Mouse (Mus musculus): ENCODE measurements around the gene Zswim7. TPM values are rescaled to one million over a fixed set of nuclear protein-coding genes. Genes with fewer than 3 reads are reported as not detected.

Zswim7 gene
- polyA plus RNA-seq, 1 experiment = 38.5 TPM

DNA sequence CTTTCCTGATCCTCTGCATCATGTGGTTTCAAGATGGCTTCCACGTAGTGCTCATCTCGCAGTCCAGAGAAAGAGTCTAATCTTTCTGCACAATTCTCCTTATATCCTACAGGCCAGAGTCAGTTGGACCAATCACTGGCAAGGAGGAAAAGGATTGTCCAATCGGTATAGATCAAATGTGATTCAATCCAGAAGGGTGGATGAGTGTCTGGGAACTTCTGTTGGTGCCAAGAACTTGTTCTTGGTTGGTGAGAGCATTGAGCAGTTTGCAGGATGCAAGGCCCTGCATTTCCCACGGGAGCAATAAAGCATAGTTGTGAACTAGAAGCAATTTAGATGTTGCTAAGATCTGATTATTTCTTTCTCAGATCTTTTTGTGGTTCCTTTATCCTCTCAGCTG lies 36.7 kb downstream of the Zswim7 start:
- Histone ChIP-seq H3K4me1 (ENCODE audit: control insufficient read depth, insufficient read depth, low read length) (peaks cover 7% of the 10 kb centered on the region; the same call in 1 of the 2 replicates), H3K4me3 (ENCODE audit: insufficient read depth, low read depth, low read length) (no peak overlapping the region), H3K27ac (ENCODE audit: insufficient read depth, low read depth, low read length) (no peak overlapping the region), H3K27me3 (replicated peaks; ENCODE audit: control insufficient read depth, insufficient read depth, low read length) (no peaks in the 10 kb centered on the region), H3K36me3 (ENCODE audit: control insufficient read depth, insufficient read depth, low read length) (no peaks in the 10 kb centered on the region)
- no peak for TF ChIP-seq CTCF (conservative IDR thresholded peaks at IDR 0.05; ENCODE audit: insufficient read depth, insufficient read length, low read depth, low read length)
- no peak for TF ChIP-seq POLR2A (IDR thresholded peaks at IDR 0.05; ENCODE audit: low read depth, low read length)
- DNase-seq = no peak
- 84% methylated on average over 4 of the region's 4 CpGs for WGBS

DNA sequence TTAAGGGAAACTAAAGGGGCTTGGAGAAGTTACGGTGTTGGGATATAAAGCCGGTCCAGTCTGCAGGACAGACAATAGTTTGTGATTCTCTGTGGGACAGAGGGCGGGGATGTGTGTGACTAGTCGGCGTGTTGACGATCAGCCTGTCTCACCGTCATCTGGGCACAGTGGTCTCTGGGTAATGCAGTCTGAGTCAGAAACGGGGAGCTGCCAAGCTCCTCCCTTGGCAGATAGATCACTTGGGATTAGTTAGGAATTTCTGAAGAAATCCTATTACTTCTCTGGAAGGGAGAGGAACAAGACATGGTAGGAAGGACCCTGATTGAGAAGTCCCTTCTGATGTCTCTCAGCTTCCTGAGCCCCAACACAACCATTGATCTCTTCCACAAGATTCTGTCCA lies 37.3 kb downstream of the Zswim7 start:
- Histone ChIP-seq H3K4me1 (ENCODE audit: control insufficient read depth, insufficient read depth, low read length) (peaks cover 7% of the 10 kb centered on the region; the same call in 1 of the 2 replicates), H3K4me3 (ENCODE audit: insufficient read depth, low read depth, low read length) (no peak overlapping the region), H3K27ac (ENCODE audit: insufficient read depth, low read depth, low read length) (no peak overlapping the region), H3K36me3 (ENCODE audit: control insufficient read depth, insufficient read depth, low read length) (no peaks in the 10 kb centered on the region), H3K27me3 (replicated peaks; ENCODE audit: control insufficient read depth, insufficient read depth, low read length) (no peaks in the 10 kb centered on the region)
- TF ChIP-seq CTCF (conservative IDR thresholded peaks at IDR 0.05; ENCODE audit: insufficient read depth, insufficient read length, low read depth, low read length) = no peak
- TF ChIP-seq POLR2A (IDR thresholded peaks at IDR 0.05; ENCODE audit: low read depth, low read length) = no peak
- no peak for DNase-seq
- 91% methylated on average over 8 of the region's 8 CpGs for WGBS

DNA sequence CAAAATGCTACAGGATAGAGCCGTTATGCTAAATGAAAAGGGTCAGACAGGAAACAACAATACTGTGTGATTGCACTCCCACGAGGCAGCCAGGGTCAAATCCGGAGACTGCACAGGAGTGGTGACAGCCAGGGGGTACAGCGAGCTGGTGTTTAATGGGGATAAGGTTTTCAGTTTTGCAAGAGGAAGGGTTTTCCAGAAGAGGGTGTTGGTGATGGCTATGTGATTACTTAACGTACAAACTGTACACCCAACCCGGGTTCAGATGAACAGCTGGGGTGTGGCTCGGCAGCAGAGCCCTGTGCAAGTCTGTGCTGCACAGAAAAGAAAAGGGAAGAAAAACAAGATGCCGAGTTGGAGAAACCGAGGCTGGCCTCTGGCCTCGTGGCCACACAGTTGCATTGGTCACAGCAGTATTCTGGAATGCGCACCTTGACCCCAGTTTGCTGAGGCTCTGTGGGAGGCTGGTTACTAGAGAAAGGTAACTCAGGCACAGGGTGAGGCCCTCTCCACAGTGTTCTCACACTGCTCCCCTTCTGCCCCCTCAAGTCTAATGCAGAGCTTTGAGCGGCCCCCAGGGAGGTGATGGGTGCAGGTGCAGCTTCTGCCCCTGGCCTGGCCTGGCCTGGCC lies 40.4 kb downstream of the Zswim7 start:
- no peaks in the 10 kb centered on the region for H3K36me3 ChIP-seq (ENCODE audit: control insufficient read depth, insufficient read depth, low read length)
- 55% methylated on average over 12 of the region's 12 CpGs for WGBS
- H3K27ac ChIP-seq (ENCODE audit: insufficient read depth, low read depth, low read length) = no peak overlapping the region
- peak; percentile 77 for DNase-seq
- H3K4me3 ChIP-seq (ENCODE audit: insufficient read depth, low read depth, low read length) = no peak overlapping the region
- H3K27me3 ChIP-seq (replicated peaks; ENCODE audit: control insufficient read depth, insufficient read depth, low read length) = no peaks in the 10 kb centered on the region
- H3K4me1 ChIP-seq (ENCODE audit: control insufficient read depth, insufficient read depth, low read length) = peaks cover 7% of the 10 kb centered on the region; the same call in 1 of the 2 replicates
- TF ChIP-seq CTCF (conservative IDR thresholded peaks at IDR 0.05; ENCODE audit: insufficient read depth, insufficient read length, low read depth, low read length) = no peak
- no peak for TF ChIP-seq POLR2A (IDR thresholded peaks at IDR 0.05; ENCODE audit: low read depth, low read length)

DNA sequence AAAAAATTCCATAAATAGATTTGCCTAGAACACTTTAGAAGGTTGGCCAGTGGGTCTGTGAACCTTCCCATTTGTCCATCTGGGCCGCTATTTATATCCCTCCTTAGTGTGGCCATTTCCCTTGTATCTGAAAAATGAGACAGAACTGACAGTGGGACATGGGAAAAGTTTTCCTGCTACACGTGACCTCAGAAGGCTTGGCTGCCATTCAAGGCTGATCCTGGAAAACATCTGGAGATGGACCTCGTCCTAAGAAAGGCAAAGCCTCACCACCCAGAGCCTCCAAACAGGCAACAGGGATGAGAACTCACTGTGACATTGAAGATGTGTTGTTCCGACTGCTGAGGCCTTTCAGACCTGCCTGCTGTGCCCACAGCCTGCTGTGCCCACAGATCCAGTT lies 56.4 kb downstream of the Zswim7 start:
- WGBS = 58% methylated on average over 4 of the region's 4 CpGs
- Histone ChIP-seq H3K4me3 (ENCODE audit: insufficient read depth, low read depth, low read length) (no peak overlapping the region), H3K4me1 (ENCODE audit: control insufficient read depth, insufficient read depth, low read length) (no peaks in the 10 kb centered on the region), H3K36me3 (ENCODE audit: control insufficient read depth, insufficient read depth, low read length) (no peaks in the 10 kb centered on the region), H3K27ac (ENCODE audit: insufficient read depth, low read depth, low read length) (no peak overlapping the region), H3K27me3 (replicated peaks; ENCODE audit: control insufficient read depth, insufficient read depth, low read length) (no peaks in the 10 kb centered on the region)
- DNase-seq = peak; percentile 34
- TF ChIP-seq CTCF (conservative IDR thresholded peaks at IDR 0.05; ENCODE audit: insufficient read depth, insufficient read length, low read depth, low read length) (no peak), POLR2A (IDR thresholded peaks at IDR 0.05; ENCODE audit: low read depth, low read length) (no peak)

DNA sequence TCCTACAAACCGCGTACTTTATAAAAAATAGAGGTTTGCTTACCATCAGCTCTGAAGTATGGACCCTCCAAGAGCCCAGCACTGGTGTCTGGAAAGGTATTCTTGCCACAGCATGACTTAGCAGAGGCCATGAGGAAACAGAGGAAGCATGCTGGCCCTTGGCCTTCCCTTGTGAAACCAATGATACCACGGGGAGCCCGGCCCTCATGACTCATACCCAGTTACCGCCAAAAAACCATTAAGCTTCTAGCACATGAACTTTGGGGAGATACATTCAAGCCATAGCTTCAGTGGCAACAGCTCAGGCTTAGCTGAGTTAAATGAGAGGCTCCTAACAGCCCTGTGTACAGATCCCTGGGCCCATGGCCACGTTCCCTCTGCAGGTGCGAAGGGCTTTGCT lies 57.2 kb downstream of the Zswim7 start:
- TF ChIP-seq POLR2A (IDR thresholded peaks at IDR 0.05; ENCODE audit: low read depth, low read length) = no peak
- TF ChIP-seq CTCF (conservative IDR thresholded peaks at IDR 0.05; ENCODE audit: insufficient read depth, insufficient read length, low read depth, low read length) = no peak
- H3K27ac ChIP-seq (ENCODE audit: insufficient read depth, low read depth, low read length) = no peak overlapping the region
- 90% methylated on average over 7 of the region's 7 CpGs for WGBS
- H3K4me3 ChIP-seq (ENCODE audit: insufficient read depth, low read depth, low read length) = no peak overlapping the region
- H3K4me1 ChIP-seq (ENCODE audit: control insufficient read depth, insufficient read depth, low read length) = no peaks in the 10 kb centered on the region
- DNase-seq = no peak
- no peaks in the 10 kb centered on the region for H3K27me3 ChIP-seq (replicated peaks; ENCODE audit: control insufficient read depth, insufficient read depth, low read length)
- H3K36me3 ChIP-seq (ENCODE audit: control insufficient read depth, insufficient read depth, low read length) = no peaks in the 10 kb centered on the region

DNA sequence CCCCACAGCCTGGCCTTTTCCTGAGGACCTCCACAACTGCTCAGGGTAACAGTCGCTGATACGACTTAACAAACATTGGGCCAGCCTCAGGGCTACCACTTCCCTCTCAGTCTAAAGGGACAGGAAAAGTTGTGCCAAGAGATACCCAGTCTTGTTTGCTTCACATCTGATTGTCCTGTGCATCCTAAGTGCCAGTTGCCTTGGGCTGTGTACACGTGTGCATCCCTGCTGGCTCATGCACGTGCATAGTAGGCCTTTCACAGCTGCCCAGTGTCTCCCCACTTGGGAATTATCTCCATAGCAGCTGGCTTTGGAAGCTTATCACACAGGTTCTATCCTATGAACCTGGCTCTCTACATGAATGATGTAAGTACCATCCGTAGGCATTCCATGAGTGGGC lies 57.8 kb downstream of the Zswim7 start:
- H3K27me3 ChIP-seq (replicated peaks; ENCODE audit: control insufficient read depth, insufficient read depth, low read length) = no peaks in the 10 kb centered on the region
- DNase-seq = no peak
- H3K4me1 ChIP-seq (ENCODE audit: control insufficient read depth, insufficient read depth, low read length) = no peaks in the 10 kb centered on the region
- no peaks in the 10 kb centered on the region for H3K36me3 ChIP-seq (ENCODE audit: control insufficient read depth, insufficient read depth, low read length)
- TF ChIP-seq POLR2A (IDR thresholded peaks at IDR 0.05; ENCODE audit: low read depth, low read length) (no peak), CTCF (conservative IDR thresholded peaks at IDR 0.05; ENCODE audit: insufficient read depth, insufficient read length, low read depth, low read length) (no peak)
- 92% methylated on average over 5 of the region's 5 CpGs for WGBS
- H3K4me3 ChIP-seq (ENCODE audit: insufficient read depth, low read depth, low read length) = no peak overlapping the region
- no peak overlapping the region for H3K27ac ChIP-seq (ENCODE audit: insufficient read depth, low read depth, low read length)

DNA sequence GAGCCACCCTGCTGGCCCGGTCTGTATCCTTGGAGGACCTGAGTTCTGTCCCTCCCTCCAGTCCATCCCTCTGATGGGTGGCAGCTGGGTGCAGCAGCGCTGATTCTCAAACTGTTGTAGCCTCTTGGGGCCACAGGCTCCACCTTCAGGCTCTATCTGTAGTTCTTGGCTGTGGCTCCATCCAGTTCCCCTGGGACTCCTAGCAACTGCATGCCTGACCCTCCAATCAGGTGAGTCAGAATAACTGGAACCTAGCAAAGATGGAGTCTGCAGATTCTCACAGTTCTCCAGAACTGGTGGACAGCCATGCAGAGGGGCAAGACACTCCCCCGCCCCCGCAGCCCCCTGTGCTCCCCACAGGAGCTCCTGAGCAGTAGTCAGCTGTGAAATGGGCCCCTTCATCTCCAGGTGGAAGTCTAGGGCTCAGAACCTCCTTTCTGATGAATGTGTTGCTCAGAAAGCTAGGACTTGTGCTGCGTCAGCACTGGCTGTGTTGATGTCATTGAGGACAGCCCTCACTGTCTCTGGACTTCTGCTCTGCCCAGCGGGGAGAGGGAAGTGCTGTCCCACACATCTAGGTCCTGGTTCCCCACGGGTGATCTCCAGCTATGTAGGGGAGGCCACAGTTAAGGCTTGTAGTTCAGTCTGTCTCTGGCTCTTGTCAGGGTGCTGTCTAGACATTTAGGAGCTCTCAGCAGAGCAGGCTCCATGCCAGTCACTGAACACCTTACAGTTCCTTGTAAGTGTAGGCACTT lies 60.2 kb downstream of the Zswim7 start:
- H3K4me1 ChIP-seq (ENCODE audit: control insufficient read depth, insufficient read depth, low read length) = 0 out of 2 replicates have a peak, but pooled peaks cover 4% of the 10 kb centered on the region
- no peak overlapping the region for H3K27ac ChIP-seq (ENCODE audit: insufficient read depth, low read depth, low read length)
- no peak overlapping the region for H3K4me3 ChIP-seq (ENCODE audit: insufficient read depth, low read depth, low read length)
- H3K36me3 ChIP-seq (ENCODE audit: control insufficient read depth, insufficient read depth, low read length) = no peaks in the 10 kb centered on the region
- peak; percentile 55 for DNase-seq
- 73% methylated on average over 7 of the region's 7 CpGs for WGBS
- TF ChIP-seq CTCF (conservative IDR thresholded peaks at IDR 0.05; ENCODE audit: insufficient read depth, insufficient read length, low read depth, low read length) (no peak), POLR2A (IDR thresholded peaks at IDR 0.05; ENCODE audit: low read depth, low read length) (no peak)
- no peaks in the 10 kb centered on the region for H3K27me3 ChIP-seq (replicated peaks; ENCODE audit: control insufficient read depth, insufficient read depth, low read length)
